In the genomic region with DNA sequence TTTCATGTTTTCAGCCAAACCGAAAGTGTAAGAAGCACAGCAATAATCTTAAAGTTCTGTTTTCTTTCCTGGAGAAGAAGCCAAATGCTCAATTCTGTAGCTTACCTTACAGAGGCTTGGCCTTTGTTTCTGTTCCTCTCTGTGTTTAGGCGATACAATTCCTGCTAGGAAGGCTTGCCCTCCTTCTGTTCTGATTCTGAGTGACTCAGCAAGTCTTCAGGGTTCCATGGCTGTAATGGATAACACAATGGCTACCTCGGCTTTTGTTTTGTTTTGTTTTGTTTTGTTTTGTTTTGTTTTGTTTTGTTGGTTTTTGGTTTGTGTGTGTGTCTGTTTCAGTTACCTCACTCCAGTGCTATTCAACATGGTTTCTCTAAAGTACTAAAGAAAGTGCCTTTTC, we compare ENCODE assay signal across 13 mouse cellular contexts.
"Had no signal": no experiment of that assay in that cellular context is flagged by ENCODE, and none has a peak within 500 bp of the region (broad histone marks: within the 10 kb centered on the region; RNA-seq: fewer than 3 reads in every experiment).

No protein-coding gene starts in this region.

- DNase-seq: lung, adult 18-20 months; lung, embryonic 14.5 days; lung, postnatal 10 days; lung, postnatal 4 days; midbrain, embryonic 14.5 days; retina, postnatal 1 day; right cerebral cortex, adult 18-20 months; right cerebral cortex, postnatal 25 days; right cerebral cortex, postnatal 4 days; spleen, adult 18-20 months; thymus, adult 18-20 months; thymus, postnatal 14 days; thymus, postnatal 36 days had no signal
